Mouse (Mus musculus) ovary, postnatal 36 days (tissue): ENCODE measurements around the gene BC049352.
A peak's percentile ranks its signal among the peaks of the same experiment; 100 is the strongest.

Source experiments
- DNase-seq: peaks from one replicate; pipeline ENCODE4 v3.0.0; 2022; ENCODE audit warnings: low spot score, mixed read lengths

The BC049352 gene

DNA sequence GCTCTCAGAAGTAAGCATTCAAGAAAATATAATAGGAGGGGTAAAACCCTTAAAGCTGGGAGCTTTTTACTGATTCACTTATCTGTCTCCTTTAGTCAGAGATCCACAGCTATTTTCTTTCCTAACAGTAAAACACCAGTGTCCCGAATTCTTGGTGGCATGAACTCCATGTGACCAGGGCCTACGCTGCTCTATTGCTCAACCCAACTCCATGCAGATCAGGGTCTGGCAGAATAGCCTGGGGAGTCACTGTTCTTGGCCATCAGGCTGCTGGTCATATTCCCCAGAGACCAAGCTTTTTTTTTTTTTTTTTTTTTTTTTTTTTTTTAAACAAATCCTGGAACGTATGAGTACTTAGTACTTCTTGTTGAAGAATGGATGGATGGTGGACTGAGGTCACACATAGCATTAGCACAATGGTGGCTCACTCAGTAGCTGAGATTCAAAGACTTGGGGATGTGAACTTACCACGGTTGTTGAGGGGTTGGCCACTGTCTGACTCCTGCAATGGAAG is 7.9 kb downstream of the BC049352 start:
- DNase-seq: no peak

DNA sequence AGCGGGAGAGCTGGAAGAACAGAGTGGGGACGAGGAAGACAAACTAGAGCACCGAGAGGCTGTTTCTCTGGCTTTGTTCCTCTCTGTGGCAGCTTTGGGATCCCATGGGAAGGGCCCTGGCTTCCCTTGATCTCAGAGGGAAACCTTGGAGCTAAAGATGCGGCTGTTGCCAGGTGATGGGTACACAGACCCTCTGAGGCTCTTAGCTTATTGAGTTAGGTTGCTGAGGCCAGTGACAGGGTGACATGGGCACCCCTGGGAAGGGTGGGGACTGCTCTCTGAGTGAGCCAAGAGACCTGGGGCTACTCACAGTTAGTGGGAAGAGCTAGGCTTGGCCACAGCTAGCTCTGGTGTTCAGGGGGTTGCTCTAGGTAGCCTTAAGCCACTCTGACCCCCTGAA is 13.7 kb downstream of the BC049352 start:
- DNase-seq: no peak

DNA sequence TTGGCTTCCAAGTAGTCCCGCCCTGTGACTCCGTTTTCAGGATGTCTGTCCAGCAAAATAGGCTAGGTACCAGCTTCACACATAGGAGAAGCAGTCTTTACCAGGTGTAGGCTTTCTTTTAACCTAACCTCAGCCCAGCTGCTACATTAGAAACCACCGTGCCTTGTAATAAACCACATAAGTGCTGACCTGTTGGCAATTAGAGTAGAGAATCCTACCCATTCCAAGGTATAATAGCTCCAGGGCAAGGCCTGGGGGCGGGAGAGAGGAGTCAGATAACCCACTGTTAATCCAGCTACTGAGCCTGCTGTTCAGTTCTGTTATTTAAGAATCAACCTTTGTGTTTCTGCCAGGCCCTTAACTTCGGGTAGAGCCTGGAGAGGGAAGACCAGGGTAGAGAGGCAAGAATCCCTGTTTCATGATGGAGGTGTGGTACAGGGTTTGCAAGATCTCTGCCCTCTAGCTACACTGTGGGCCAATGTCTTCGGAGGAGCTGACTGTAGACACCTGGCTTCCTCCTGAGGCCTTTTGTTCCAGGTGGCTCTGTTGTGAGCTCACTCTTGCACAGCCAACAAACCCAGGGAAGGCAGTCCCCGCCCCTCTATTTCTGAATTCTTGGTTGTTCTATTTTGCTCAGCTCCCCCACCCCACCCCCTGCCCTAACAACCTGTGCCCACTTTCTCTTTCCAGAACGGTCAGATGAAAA is 14.5 kb downstream of the BC049352 start:
- no peak for DNase-seq

DNA sequence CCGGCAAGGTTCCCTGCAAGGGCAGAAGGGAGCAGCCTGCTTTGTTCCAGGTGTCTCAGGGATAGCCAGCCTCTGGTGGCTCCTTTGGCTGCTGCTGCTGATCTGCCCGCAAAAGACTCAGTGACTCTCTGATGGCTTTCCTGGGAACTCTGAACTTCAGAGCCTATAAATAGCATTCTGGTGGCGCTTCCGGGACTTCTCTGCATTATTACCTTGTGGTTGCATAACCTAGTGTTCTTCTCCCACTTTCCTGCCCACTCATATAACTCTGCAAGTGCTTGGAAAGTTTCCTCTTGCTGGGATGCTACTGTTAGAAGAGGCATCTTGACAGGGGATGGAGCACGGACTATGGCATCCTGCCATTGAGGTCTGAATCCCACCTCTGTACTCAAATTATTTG is 15.7 kb downstream of the BC049352 start:
- DNase-seq: no peak

DNA sequence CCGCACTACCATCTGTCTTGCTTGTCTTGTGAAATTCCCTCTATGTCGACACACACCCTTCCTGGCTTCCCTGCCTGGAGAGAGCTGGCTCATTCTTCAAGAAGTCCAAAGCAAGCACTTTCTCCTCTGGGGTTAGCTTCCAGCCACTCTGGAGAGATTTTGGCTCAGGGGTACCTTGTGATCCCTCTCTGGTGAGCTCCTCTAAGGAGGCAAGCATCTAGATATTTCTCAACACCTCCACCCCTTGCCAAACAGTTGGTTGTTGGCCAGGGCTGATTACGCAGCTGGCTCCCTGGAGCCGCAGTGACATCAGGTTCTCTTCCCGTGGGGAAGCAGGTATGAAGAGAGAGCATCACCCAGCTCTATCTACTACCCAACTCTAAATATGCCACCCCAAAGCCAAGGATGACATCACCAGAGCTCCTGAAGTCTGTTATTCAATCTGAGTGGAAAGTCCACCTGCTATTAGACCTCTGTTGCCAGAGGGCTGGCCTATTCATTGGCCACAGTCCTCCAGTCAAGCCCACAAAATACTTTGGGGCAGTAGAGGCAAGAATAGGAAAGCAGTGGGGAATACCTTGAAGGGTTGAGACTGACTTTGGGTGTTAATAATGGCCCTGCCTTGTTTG is 19.6 kb downstream of the BC049352 start:
- DNase-seq: no peak

DNA sequence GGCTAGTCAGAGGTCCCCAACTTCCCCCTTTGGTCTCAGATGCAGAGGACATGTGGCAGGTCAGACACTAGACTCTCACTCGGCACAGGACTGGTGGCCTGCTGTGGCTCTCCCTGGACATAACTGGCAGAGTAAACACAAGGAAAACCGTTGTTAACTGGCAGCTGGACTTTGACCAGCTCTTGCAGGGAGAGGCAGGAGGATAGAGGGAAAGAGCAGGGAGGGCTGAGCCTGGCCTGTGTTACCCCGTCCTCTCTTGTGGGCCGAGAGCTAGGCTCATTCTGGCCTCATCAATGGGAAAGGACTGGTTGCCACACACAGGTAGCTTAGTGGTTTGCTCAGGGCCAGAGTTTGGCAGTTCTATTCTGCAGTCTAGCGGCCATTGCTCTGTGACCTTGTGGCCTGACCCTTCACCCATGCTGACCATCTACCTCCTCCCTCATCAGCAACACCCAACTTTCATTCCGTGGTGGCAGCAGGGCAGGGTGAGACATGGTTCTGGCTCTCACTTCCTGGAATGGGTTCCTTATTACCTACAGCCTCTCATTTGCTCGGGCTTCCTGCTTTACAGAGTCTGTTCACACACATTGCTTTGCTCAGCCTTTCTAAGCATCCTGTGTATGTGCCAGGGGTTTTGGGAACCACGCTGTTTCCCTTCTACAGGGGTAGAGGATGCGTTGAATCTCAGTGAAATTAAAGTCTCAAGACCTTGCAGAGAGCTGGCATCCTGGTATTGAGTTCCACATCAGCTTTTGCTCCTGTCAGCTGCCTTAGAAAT is 20.4 kb downstream of the BC049352 start:
- DNase-seq: no peak

DNA sequence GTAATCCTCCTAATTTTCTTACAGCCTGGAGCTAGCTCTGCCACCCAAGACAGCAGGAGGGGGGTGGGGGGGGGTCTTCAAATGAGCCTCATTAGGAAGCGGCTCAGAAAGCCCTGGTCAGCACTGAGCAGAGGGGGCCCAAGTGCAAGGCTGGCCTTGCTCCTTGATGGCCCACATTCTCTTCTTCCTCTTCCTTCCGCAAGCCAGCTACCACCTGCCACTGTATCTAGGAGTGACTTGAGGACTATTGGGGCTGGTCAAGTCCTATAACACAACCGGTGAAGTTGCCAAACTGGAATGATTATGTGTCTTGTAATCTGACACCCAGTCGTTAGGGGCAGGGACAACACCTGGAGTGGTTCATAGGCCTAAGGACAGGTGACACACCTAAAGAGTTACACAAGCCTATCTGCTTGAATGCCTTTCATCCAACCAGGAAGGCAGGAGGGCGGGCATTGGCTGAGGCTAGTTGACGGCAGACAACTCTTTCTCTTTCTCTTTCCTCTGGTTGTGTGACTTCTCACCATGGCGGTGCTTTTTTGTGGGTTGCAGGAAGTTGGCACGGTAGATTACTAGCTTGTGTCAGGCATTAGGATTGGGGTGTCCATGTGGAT is 22.1 kb downstream of the BC049352 start, which contains the start of gene Tmprss4:
Gene Tmprss4, minus strand, starts transcription at position 296 of the 614 bp plus-strand sequence.
- no peak for DNase-seq

DNA sequence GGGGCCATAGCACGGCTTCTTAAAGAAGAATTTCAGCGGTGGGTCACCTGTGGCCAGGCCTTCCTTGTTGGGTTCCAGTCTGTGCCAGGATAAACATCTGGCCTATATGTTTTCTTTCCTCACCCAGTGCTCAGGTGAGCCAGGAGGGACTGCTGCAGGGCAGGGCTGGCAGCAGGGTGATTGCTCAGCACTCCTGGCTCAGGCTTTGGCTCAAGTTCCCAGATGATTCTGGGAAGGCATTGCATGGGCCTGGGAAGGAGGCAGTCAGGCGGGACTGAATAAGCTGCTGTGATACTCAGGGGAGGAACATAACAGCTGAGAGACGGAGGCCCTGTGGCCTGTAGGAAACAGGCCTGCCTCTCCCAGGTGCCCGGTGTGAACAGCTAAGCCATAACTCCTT is 23.3 kb downstream of the BC049352 start:
- no peak for DNase-seq

DNA sequence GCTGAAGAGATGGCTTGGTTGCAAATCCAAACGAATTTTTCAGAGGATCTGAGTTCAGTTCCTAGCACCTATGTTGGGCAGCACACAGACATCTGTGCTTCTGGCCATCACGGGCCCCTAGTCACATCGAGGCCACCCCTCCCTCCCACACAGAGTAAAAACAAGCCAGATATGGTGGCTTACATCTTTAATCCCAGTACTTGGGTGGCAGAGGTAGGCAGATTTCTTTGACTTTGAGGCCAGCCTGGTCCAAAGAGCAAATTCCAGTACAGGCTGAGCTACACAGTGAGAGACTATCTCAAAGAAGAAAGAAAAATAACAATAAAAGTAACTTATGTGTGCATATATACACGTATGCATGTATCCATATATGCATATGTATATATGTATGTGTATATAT is 24.3 kb downstream of the BC049352 start:
- no peak for DNase-seq

DNA sequence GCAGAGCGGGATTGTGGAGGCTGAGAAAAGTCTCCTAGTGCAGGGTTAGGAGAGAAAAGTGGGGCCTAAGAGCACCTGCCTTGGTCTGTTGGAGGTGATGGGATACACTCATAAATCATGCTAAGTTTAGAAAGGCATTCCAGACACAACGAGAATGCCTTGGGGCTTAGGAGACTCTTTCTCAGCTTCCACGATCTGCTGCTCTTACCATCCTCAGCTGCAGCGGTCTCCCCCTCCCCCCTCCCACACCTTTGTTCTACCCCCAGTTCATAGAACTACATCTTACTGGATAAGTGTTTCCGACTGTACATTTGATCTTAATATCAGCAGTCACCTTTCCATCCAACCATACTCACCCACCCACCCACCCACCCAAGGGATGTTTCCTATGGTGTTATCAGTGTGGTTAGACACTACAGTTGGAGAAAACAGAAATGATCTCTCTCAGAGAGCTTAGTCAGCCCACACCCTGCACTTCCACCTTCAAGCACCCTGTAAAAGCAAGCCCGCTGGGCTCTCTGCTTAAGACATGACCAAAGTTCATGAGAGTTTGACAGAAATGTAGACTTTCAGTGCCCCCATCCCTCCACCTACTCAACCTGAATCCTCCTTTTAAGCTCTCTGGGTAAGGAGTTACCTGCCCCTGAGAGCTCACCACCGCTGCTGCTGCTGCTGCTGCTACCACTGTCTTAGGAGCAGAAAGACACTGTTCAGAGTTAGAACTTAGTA is 25.4 kb downstream of the BC049352 start:
- no peak for DNase-seq

DNA sequence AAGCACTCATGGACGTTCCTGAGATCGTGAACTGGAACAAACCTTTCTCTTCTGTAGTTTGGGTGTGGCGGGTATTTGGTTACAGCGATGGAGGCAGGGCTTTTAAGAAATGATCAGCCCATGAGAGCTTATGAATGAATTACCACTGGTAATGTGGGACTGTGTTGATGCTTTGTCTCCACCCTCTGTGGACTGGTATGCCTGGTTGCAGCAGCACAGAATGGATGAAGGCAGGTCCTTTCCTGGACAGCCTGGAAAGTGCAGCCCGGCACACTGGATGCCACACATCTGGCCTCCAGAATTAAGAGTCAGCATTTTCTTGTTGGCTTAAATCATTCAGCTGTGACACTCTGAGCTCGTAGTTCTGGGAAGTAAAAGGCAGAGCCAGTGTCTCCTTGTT is 30.2 kb downstream of the BC049352 start:
- DNase-seq: no peak

DNA sequence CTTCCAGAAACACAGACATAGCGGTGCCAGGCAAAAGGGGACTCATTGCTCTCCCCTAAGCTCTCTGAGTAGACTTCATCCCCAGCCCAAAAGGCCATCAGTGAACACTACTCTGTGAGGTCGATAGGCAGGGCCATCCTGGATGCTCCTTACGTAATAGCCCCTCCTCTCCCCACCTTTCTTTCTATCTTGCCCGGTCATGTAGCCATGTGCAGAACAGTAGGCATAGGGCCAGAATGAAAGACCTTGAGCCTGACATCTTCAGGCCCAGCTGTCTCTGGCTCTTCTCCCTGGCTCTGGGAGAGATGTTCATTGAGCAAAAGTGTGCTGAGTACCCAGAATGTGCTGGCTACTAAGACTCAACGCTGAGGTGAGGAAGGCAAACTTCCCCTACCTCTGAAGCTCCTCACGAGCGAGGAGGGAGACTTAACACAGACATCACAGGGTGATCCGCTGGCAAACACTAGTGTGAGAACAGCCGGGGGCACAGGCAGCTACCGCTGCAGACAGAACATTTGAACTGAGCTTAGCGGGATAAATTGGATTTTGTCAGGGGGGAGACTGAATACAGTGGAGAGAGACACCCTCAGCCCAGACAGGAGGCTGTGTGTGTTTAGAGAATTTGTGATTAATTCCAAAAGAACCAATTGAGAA is 33.8 kb downstream of the BC049352 start:
- no peak for DNase-seq

DNA sequence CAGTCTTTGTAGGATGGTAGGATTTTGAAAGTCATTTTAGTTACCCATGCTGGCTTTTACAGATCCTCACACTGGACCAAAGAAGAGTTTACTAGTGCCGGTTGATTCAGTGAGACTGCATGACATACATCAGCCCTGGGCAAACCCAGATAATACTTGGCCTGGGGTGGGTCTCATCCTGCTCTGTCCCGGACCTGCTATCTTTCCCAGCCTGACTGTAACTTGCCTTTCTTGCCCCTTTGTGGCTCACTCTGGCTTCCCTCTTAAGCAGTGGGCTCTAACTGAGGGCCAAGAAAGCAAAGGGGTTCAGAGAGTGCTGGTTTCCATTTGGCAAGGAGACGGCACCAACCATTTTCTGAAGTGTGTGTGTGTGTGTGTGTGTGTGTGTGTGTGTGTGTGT is 37.8 kb downstream of the BC049352 start:
- no peak for DNase-seq

DNA sequence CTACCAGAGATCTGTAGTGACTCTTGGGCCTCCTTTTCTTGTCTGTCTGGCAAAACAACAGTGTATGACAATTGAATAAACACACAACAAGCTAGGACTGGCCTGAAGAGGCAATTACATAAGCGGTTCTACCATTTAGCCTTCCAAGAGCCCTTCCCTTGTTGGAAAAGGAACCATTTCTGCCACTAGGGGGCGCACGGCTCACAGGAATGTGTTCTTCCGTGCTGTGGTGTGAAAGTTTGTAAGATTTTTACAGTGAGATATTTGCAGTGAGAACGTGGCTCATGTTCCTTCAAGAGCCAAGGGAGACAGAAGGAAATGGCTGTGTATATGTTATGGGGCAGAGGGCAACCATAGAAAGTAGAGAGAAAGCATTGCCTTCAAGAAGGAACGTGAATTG is 39.8 kb downstream of the BC049352 start:
- DNase-seq: peak; percentile 77

DNA sequence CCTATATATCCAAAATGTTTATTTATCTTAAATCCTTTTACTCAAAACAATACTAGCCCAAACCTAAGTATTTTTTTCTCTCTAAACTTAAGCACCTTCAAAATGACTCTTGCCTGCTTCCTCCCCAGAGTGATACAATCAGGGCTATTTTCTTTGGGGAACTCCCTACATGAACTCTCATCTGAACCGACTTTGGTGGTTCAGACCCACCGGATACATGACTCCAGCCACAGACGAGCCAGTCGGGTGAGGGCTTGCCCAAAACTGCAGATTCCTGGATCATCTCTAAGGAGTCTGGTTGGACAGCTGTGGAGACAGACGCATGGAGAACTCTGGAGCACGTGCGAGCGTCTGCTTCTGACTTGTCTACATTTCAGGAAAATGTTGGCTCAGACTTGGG is 47.6 kb downstream of the BC049352 start:
- no peak for DNase-seq

DNA sequence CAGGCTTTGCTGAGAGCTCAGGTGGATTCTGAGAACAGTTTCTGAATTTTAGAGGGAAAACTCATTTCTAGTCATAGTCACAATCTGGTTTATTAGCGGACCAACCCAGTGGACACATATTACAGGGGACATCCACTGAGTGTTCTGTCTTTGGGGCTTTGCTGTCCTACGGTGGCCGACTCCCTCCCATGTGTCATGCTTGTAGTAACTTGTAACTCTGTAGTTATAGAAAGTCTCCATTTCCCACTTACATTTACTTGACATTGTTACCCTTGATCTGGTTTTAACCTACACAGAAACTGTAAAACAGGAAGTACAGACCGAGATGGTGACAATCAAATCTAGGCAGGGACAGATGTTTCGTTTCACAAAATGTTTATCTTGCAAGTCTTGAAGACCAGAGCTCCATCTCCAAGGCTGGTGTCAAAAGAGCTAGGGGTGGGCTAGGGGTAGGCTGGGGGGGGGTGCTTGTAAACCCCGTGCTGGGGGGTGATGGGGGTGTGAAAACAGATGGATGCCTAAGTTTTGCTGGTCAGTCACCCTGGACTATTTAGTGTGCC is 53.9 kb downstream of the BC049352 start:
- DNase-seq: no peak

DNA sequence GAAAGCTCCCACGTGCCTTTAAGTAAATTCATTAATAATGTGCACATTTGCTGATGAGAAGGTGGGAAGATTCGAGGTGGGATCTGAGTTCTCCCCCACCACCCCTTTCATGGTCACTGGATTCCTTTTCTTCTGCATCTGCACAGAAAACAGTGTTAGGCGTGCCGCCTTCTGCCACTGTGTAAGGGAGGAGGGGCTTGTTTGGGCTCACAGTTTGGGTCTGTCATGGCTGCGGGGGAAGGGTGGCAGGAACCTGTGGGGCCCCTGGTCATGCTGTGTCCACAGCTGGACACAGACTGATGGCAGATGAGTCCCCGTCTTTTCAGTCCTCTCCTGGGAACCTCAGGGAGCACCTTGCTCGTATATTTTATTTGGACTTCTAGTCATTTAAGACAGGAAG is 54.9 kb downstream of the BC049352 start:
- no peak for DNase-seq

DNA sequence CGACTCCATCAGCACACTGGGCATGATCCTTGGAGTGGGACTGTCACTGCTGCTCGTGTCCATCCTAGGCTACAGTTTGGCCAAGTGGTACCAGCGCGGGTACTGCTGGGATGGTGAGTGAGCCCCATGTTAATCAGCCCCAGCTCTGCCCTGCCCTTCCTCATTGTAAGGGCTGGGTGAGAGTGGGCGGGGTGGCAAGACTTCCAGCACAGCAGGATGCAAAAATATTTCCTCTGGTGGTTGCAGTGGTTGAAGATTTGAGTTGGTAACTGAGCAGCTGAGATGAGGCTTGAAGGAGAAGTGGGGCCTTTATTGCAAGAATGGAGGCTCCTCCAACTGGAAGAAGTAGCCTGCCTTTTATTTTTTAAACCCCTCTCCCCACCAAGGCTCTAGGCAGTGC is 59.6 kb downstream of the BC049352 start:
- no peak for DNase-seq

DNA sequence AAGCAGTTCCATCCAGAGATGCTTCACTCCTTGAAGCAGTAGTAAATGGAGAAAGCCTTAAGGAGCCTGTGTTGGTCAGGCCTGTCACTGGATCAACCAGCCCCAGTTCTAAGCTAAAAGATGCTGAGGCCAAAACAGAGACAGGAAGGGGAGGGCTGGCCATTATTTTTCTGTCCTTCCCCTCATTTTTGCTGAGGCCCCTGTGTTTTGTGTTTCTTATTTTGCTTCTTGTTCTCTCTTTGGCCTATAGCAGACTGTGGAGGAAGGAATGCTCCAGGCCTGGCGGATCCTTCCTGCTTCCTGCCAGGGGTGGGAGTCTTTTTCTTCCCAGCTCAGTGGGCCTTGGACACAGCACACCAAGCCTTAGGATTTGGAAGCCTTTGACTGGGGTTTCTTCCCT is 63.6 kb downstream of the BC049352 start:
- DNase-seq: no peak

DNA sequence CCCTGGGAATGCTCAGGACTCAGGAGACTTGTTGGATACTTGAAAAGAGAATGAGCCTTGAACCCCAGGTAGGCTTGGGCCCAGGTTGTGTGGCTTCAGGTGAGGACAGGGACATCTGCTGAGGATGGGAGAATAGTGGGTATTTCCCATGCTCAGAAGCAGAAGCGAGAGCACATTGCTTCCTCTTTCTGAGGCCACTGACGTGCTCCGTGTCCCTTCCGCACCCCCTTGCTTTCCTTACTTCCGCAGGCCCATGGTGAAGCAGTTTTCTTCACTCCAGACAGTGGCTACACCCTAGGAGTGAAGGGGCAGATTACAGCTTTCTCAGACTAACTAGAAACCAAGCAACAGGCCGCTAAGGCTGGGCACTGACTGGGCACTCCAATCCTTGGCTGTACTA is 64.3 kb downstream of the BC049352 start:
- no peak for DNase-seq

DNA sequence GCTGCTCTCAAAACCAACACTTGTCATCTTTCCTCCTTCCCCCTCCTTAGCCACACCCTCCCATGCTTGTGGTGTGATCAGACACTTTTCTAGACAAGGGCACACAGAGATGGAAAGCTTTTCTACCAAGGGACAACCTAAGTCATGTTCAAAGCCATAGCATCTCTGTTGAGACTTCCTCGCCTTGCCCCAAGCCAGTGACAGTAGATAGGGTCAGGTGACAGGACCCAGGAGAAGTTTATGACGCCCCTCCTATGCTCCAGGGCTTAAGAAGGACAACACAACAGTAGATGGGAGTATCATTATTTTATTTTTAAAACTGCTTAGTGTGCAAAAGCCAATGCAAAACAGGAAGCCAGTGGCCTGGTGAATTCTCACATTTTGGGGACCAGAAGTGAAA is 65.7 kb downstream of the BC049352 start:
- no peak for DNase-seq
